Mouse (Mus musculus) brown adipose tissue, adult 24 weeks (tissue): ENCODE data around the gene Gm20431. TPM values are rescaled to one million over a fixed set of nuclear protein-coding genes. Genes with fewer than 3 reads are reported as not detected.
A peak's percentile ranks its signal among the peaks of the same experiment; 100 is the strongest.

Experiments
- H3K27ac ChIP-seq: fragments of 200-500 bp; replicated peaks from 2 replicates; pipeline ENCODE4 v1.5.1; 2012; ENCODE audit warnings: low read depth, mild to moderate bottlenecking, low read length
- H3K4me1 ChIP-seq: fragments of 200-500 bp; 2 replicates; pipeline ENCODE4 v1.6.1; 2012; ENCODE audit warnings: low read length, mixed read lengths; ENCODE audit not compliant: control insufficient read depth, insufficient read depth, insufficient read length
- H3K4me3 ChIP-seq: fragments of 200-500 bp; 2 replicates; pipeline ENCODE4 v1.5.1; 2012; ENCODE audit warnings: low read depth, mild to moderate bottlenecking, low read length, moderate library complexity; ENCODE audit not compliant: insufficient read depth
- polyA plus RNA-seq: library from polyadenylated mRNA; stranded (reverse); fragments of >200 nt; gene quantifications from 2 replicates; pipeline ENCODE4 v1.2.4, GENCODE M21; 2012; ENCODE audit not compliant: missing spikeins, insufficient read depth, insufficient read length

Gene Gm20431
- polyA plus RNA-seq, 1 experiment, result not detected

DNA sequence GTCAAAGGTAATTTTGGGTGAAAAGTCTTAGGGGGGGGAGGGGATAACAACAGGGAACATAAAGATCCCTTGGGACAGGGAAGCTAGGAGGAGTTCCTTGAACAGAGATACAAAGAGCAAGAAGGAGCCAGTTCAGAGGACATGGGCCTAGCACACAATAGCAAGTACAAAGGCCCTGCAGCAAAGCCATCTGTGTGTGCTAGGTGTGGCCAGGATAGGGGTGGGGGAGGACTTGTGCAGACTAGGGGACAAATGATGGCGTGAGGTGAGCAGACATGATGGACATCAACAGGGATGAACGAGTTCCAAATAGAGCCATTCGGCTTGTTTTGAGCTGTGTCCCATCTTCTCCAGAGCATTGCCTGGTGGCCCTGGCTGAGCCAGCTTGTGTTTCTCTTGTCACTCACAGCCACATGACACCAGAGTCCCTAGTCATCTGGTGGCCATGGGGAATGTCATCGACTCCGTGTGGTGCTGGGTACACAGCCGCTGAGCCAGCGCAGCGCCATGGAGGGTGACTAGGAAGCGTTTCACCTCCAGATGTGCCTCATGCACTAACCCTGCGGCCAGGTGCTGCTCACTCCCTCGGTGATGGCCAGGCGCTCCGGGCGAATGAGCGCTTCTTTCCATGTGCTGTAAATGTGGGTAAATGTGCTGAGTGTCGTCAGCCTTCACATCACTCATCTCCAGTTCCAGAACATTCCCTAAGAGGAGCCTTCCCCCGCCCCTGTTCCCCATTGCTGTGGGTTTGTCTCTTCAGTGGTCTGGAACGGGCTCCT, 89.7 kb downstream of the Gm20431 start:
- H3K4me3 ChIP-seq, result no peak overlapping the region
- H3K4me1 ChIP-seq, result peaks cover 23% of the 10 kb centered on the region
- no peak overlapping the region for H3K27ac ChIP-seq

DNA sequence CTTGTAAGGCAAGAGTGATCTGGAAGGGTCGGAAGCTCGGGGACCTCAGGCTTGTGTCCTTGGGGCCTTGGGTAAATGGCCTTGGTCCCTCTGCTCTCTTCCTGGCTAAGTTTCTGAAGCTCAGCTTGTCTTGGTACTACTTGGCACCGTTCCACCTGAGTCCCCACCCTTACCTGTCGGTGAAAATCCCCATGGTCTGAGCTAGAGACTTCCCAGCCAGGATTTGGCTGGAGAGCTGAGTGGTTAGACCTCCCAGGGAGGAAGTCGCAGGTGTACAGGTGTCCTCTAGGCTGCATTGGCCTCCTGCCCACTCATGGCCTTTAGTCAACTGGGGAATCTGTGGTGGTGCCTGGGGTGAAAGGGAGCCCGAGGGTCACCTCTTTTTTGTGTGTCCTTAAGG, 90.5 kb downstream of the Gm20431 start:
- Histone ChIP-seq H3K27ac (peak overlapping the region; percentile 54; the same call in 1 of the 2 replicates), H3K4me3 (no peak overlapping the region), H3K4me1 (peaks cover 23% of the 10 kb centered on the region)

DNA sequence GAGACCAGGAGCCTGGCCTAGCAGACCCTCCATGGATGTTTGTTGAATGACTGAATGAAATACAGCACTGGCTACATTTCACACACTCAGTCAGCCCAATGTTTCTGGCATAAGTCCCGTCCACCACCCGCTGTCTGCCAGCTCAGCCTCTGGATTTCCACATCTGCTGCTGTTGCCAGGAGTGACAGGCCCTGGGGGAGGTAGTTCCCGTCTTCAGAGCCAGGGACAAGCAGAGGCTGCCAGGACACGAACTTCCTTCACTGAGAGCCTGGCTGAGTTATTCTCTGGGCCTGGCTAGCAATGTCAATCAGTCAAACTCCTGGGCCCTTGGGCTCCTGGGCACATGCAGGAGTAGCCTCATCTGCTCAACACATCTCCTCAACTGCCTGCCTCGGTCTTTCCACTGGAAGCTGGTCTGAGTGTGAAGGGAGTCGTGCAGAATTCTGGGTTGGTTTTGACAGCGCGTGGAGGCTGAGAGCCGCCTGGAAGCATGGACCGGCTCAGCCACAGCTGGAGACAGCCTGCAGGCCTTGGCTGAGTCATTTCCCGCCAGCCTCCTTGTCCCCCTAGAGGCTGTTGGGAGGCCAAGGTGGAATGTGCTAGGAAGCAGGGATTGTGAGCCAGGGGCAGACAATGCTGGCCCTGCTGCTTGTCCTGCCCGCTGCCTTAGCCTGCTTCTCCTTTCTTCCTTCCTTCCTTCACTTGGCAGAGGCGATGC, 91.2 kb downstream of the Gm20431 start:
- H3K27ac ChIP-seq, result peak overlapping the region; percentile 54
- no peak overlapping the region for H3K4me3 ChIP-seq

DNA sequence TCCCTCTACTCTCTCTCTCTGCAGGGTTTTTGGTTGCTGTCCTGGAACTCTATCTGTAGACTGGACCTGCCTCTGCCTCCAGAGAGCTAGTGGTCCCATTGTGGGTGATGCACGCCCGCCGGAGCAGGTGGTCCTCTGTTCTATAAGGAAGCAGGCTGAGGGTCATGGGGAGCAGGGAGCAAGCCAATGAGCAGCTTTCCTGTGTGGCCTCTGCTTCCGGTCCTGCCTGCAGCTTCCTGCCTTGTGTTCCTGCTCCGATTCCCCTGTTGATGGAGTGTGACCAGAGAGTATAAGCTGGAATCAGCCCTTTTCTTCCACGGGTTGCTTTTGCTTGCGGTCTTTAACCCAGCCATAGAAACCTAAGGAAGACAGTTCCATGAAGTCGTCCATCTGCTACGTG, 93.2 kb downstream of the Gm20431 start:
- Histone ChIP-seq H3K27ac (no peak overlapping the region), H3K4me1 (peaks cover 23% of the 10 kb centered on the region), H3K4me3 (no peak overlapping the region)

More for the DNA sequence above, 91.2 kb downstream of the Gm20431 start:
- peaks cover 23% of the 10 kb centered on the region for H3K4me1 ChIP-seq

DNA sequence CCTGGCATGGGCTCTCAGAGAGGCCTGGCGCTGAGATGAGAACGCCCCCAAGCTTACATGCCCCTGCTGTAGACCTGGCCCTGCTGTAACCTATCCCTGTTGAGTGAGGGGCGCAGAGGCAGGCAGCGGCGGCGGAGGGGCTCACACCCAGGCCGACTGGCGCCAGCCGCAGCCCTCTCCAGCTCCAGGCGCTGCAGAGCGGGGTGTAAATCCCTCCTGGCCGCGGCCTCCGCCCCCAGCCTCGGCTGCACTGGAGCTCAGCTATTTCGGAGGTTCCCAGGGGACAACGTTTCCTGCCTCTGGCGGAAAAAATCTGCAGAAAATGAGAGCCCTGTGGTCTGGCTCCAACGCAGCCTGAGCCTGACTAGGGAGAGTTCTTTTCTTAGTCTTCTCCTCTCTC, 95.6 kb downstream of the Gm20431 start:
- peaks cover 14% of the 10 kb centered on the region for H3K4me1 ChIP-seq
- H3K27ac ChIP-seq, result peak overlapping the region; percentile 56
- peak overlapping the region; percentile 38 for H3K4me3 ChIP-seq

DNA sequence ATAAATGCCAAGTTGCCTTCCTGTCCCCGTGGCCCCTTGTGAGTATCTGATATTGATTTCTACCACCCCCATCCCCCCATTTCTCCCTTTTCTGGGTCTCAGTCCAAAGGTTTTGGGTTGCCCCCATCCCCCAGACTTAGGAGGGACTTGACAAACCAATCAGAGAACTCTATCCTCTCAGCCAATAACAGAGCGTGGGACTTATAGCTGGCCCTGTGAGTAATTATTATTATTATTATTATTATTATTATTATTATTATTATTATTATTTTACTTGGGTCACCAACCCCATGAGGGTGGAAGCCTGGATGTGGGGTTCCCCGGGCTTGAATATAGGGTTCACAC, 96.0 kb downstream of the Gm20431 start:
- 0 out of 2 replicates have a peak overlapping the region, but pooled peaks have one; percentile 38 for H3K4me3 ChIP-seq
- peaks cover 10% of the 10 kb centered on the region; the same call in 1 of the 2 replicates for H3K4me1 ChIP-seq
- H3K27ac ChIP-seq, result no peak overlapping the region

DNA sequence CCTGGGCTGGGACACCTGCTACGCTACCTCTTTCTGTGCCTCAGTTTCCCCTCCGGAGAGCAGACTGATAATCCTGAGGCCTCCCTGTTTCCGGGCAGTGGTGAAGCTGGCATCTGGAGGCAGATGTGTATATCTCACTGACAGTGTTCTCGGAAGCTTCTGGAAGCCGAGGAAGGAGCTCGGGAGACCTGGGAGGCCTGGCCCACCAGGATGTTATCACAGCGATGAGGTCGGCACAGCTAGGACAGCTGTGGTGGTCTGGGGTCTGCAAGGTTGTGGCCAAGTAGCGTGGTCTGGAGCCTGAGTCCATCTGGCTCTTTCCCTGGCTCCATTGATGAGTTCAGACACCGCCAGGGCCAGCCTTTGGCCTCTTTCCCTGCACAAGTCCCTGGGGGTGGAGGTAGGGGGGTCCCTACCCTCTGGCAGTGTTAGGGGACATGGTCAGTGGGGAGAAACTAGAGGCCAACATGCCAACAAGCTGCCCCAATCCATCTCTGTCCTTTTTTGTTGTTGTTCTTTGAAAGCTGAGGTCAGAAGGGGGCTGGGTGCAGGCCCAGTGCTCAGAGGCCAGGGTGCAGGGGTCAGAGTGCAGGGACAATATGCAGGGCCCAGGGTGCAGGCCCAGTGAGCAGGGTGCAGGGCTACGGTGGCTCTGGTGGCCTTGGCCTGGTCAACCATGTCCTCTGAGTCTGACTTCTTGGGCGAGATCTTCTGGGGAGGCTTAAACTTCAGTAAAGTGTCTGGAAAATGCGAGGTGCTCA, 96.6 kb downstream of the Gm20431 start:
- H3K4me1 ChIP-seq, result peaks cover 8% of the 10 kb centered on the region; the same call in 1 of the 2 replicates
- H3K4me3 ChIP-seq, result no peak overlapping the region
- H3K27ac ChIP-seq, result no peak overlapping the region

DNA sequence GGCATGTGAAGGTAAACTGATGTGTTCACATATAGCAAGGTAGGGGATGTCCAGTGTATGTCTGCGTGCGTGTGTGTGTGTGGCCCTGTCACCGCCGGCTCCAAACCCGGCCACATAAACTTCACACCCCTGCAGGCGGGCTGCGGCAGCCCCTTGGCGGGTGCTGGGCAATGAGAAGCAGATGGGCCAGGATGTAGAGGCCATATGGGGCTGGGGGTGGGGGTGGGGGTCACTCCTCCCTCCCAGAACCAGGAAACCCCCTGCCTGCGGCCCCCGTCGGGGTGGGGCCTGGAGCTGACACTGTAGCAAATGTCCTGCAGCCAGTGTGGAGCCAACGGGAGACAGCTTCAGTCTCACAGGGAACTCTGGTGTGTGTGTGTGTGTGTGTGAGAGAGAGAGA, 97.6 kb downstream of the Gm20431 start:
- peaks cover 8% of the 10 kb centered on the region; the same call in 1 of the 2 replicates for H3K4me1 ChIP-seq
- no peak overlapping the region for H3K27ac ChIP-seq
- H3K4me3 ChIP-seq, result no peak overlapping the region

DNA sequence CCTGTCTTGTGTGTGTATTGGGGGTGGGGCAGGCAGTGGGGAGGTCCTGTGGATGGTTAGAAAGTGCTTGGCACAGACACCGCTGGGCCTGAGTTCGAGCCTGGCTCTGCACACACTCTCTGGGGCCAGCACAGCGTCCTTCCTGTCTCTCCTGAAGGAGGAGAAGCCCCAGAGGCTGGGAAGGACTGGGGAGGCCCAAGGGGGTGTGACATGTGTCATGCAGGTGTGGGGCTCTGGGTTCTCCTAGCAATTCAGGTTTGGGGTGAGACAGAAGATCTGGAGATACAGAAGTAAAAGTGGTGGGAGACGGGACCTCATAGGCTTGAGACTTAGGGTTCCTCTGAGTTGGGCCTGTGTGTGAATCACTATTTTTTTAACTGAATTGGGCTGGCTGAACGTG, 98.3 kb downstream of the Gm20431 start:
- H3K4me3 ChIP-seq, result no peak overlapping the region
- H3K27ac ChIP-seq, result no peak overlapping the region

DNA sequence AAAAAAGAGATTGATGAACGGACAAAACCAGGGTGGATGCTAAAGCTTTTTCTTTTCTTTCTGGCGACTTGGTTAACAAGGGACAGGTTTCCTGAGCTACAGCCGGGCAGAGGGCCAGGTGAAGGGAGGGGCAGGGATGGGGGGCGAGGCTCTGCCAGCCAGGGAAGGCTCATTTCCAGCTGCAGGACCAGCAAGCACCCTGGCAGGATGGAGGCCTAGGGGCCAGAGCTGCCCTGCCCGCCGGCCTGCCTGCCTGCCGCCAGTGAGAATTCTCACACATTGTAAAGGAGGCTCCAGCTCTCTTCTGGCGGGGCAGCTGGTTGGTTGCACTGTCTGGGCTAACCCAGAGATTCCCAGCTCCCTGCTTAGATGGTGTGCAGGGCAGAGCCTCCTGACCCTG, 99.2 kb downstream of the Gm20431 start:
- H3K4me3 ChIP-seq, result no peak overlapping the region
- no peak overlapping the region for H3K27ac ChIP-seq
- H3K4me1 ChIP-seq, result no peaks in the 10 kb centered on the region; the same call in 1 of the 2 replicates

More for the DNA sequence above, 98.3 kb downstream of the Gm20431 start:
- peaks cover 7% of the 10 kb centered on the region; the same call in 1 of the 2 replicates for H3K4me1 ChIP-seq

DNA sequence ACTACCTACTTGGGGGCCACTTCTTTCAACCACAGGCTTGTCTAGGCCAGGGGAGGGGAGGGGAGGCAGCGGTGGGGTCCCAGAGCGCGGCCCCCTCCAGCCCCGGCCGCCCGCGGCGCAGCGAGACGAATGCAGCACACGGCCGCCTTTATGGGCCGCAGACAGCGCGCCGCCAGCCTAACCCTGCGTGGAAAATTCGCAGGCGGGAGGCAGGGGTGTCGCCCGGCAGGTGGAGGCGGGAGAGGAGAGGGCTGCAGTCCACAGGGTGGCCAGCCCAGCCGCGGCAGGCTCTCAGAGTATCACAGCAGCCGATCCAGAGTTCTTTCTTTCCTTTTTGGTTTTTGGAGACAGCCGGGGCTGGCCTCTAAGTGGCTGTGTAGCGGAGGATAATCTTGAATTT, 101.9 kb downstream of the Gm20431 start:
- H3K4me1 ChIP-seq, result no peaks in the 10 kb centered on the region
- no peak overlapping the region for H3K4me3 ChIP-seq
- no peak overlapping the region for H3K27ac ChIP-seq

Other genes with a start within 250 kb of the Gm20431 start
- 9.0 and 13.5 TPM in 2 replicates for gene Slc9a8, start 239.8 kb downstream of the Gm20431 start, polyA plus RNA-seq
- gene Rnf114, start 168.9 kb downstream of the Gm20431 start, polyA plus RNA-seq, result 22.7 and 24.2 TPM in 2 replicates
- 10.3 and 11.5 TPM in 2 replicates for gene Spata2, start 168.6 kb downstream of the Gm20431 start, polyA plus RNA-seq
- 1.6 TPM in 1 of 2 replicates, not detected in the other for gene Snai1, start 123.3 kb downstream of the Gm20431 start, polyA plus RNA-seq
- 113 and 141 TPM in 2 replicates for gene Ube2v1, start 29.4 kb downstream of the Gm20431 start, polyA plus RNA-seq
- gene Cebpb, start 27.4 kb upstream of the Gm20431 start, polyA plus RNA-seq, result 226 and 227 TPM in 2 replicates
- 12.7 and 19.3 TPM in 2 replicates for gene Tmem189, start 28.3 kb upstream of the Gm20431 start, polyA plus RNA-seq